Mouse (Mus musculus) CH12.LX (cell line): ENCODE measurements at regions not wholly inside any gene's neighbourhood (a gene's known extent, or its start where the extent isn't known, plus 50 kb on each side); places are given as distances from the start of the nearest gene placed in this dataset.

ENCODE experiments used
- DNase-seq: peaks from one replicate; pipeline ENCODE4 v3.0.0-alpha.2; 2013; ENCODE audit errors: extremely low read depth
- H3K27ac ChIP-seq: 2 replicates; pipeline ENCODE4 v1.5.1; 2012; ENCODE audit warnings: low read depth, mild to moderate bottlenecking, control low read depth, moderate library complexity; ENCODE audit not compliant: insufficient read depth
- H3K27me3 ChIP-seq: replicated peaks from 2 replicates; pipeline ENCODE3; 2012; ENCODE audit warnings: inconsistent platforms
- H3K36me3 ChIP-seq, 2 experiments: replicated peaks in 1 of 2; 2 replicates each; pipeline versions ENCODE3 to v1.6.1; 2012; ENCODE audit warnings: inconsistent platforms in 1 of 2, low read length in 1 of 2, mild to moderate bottlenecking in 1 of 2, mixed read lengths in 1 of 2, moderate library complexity in 1 of 2; ENCODE audit not compliant: control insufficient read depth in 1 of 2, insufficient read depth in 1 of 2
- H3K4me1 ChIP-seq, 2 experiments: 2 replicates each; pipeline ENCODE4 v1.6.1; 2012; ENCODE audit warnings: inconsistent platforms in 1 of 2, moderate library complexity in 1 of 2; ENCODE audit not compliant: insufficient read depth in 2 of 2, control insufficient read depth in 1 of 2
- H3K4me2 ChIP-seq: 2 replicates; pipeline ENCODE4 v1.6.1; 2012; ENCODE audit warnings: low read depth, mild to moderate bottlenecking, control low read depth; ENCODE audit not compliant: poor library complexity, insufficient read depth, severe bottlenecking
- H3K4me3 ChIP-seq, 3 experiments: fragments of 150-350 bp in 1 of 3; sonication (generic) in 1 of 3; replicated peaks in 1 of 3; 2 replicates each; pipeline versions ENCODE3 to v1.5.1; 2011 to 2012; ENCODE audit warnings: low read depth in 2 of 3, low read length in 2 of 3, mild to moderate bottlenecking in 2 of 3, moderate library complexity in 2 of 3, control low read depth in 1 of 3, improper control_type of control experiment in 1 of 3, inconsistent platforms in 1 of 3, mixed read lengths in 1 of 3; ENCODE audit not compliant: poor library complexity in 1 of 3
- H3K79me2 ChIP-seq: replicated peaks from 2 replicates; pipeline ENCODE4 v1.6.1; 2012; ENCODE audit warnings: mild to moderate bottlenecking, moderate library complexity; ENCODE audit not compliant: control insufficient read depth, poor library complexity, insufficient read depth, severe bottlenecking; ENCODE audit errors: extremely low read depth
- H3K9ac ChIP-seq: 2 replicates; pipeline ENCODE4 v1.6.1; 2012; ENCODE audit warnings: low read depth, mild to moderate bottlenecking, control low read depth, moderate library complexity; ENCODE audit not compliant: insufficient read depth
- H3K9me3 ChIP-seq: replicated peaks from 2 replicates; pipeline ENCODE3; 2012; ENCODE audit warnings: low read length, inconsistent platforms, mixed read lengths
- BHLHE40 ChIP-seq: IDR thresholded peaks from 2 replicates; pipeline ENCODE4 v1.6.1; 2011; ENCODE audit warnings: mild to moderate bottlenecking, low read depth, low read length, improper control_type of control experiment
- CTCF ChIP-seq, 2 experiments: IDR thresholded peaks in 1 of 2; conservative IDR thresholded peaks in 1 of 2; 2 replicates each; pipeline ENCODE4 v1.5.1; 2011 to 2012; ENCODE audit warnings: low read depth in 2 of 2, low read length in 2 of 2, improper control_type of control experiment in 1 of 2, inconsistent platforms in 1 of 2, mild to moderate bottlenecking in 1 of 2, moderate library complexity in 1 of 2
- ELF1 ChIP-seq: IDR thresholded peaks from 2 replicates; pipeline ENCODE4 v1.6.1; 2014; ENCODE audit warnings: low read depth, mild to moderate bottlenecking, inconsistent platforms, low read length, improper control_type of control experiment
- EP300 ChIP-seq: IDR thresholded peaks from 2 replicates; pipeline ENCODE4 v1.6.1; 2011; ENCODE audit warnings: low read length, improper control_type of control experiment
- IRF4 ChIP-seq: IDR thresholded peaks from 2 replicates; pipeline ENCODE4 v1.6.1; 2014; ENCODE audit warnings: low read depth, mild to moderate bottlenecking, inconsistent platforms, low read length, improper control_type of control experiment
- JUND ChIP-seq: conservative IDR thresholded peaks from 2 replicates; pipeline ENCODE4 v1.6.1; 2011; ENCODE audit warnings: low read depth, low read length, improper control_type of control experiment
- MAFK ChIP-seq: IDR thresholded peaks from 2 replicates; pipeline ENCODE4 v1.6.1; 2011; ENCODE audit warnings: low read length, improper control_type of control experiment; ENCODE audit not compliant: insufficient replicate concordance
- MAX ChIP-seq: IDR thresholded peaks from 2 replicates; pipeline ENCODE4 v1.6.1; 2011; ENCODE audit warnings: low read length, improper control_type of control experiment
- NRF1 ChIP-seq: IDR thresholded peaks from 2 replicates; pipeline ENCODE4 v1.6.1; 2014; ENCODE audit warnings: low read depth, mild to moderate bottlenecking, inconsistent platforms, low read length, improper control_type of control experiment, moderate library complexity
- PAX5 ChIP-seq: IDR thresholded peaks from 2 replicates; pipeline ENCODE4 v1.6.1; 2012; ENCODE audit warnings: low read length, inconsistent platforms, mixed read lengths
- RAD21 ChIP-seq: IDR thresholded peaks from 2 replicates; pipeline ENCODE4 v1.6.1; 2011; ENCODE audit warnings: low read depth, mild to moderate bottlenecking, low read length, improper control_type of control experiment, moderate library complexity
- TCF12 ChIP-seq: IDR thresholded peaks from 2 replicates; pipeline ENCODE4 v1.6.1; 2014; ENCODE audit warnings: low read depth, mild to moderate bottlenecking, inconsistent platforms, low read length, improper control_type of control experiment
- USF1 ChIP-seq: IDR thresholded peaks from 2 replicates; pipeline ENCODE4 v1.6.1; 2014; ENCODE audit warnings: low read depth, mild to moderate bottlenecking, inconsistent platforms, low read length, improper control_type of control experiment
- ZKSCAN1 ChIP-seq: IDR thresholded peaks from 2 replicates; pipeline ENCODE4 v1.6.1; 2012; ENCODE audit warnings: low read depth, inconsistent platforms, low read length, improper control_type of control experiment, borderline replicate concordance
- dilution Hi-C: fragments of 300-500 bp; cut with MboI; formaldehyde crosslinking; loops from 2 replicates; pipeline ENCODE4 v1.14.3; 2020; ENCODE audit warnings: low sequenced_read_pairs; ENCODE audit not compliant: extremely low pct_unique_long_range_greater_than_20kb, extremely low pct_ligation_motif_present
- in situ Hi-C: fragments of 300-500 bp; cut with MboI; formaldehyde crosslinking; loops from 3 replicates; pipeline ENCODE4 v1.14.3; 2019; ENCODE audit warnings: low sequenced_read_pairs, low pct_ligation_motif_present, low pct_unique_long_range_greater_than_20kb, mixed read lengths

DNA sequence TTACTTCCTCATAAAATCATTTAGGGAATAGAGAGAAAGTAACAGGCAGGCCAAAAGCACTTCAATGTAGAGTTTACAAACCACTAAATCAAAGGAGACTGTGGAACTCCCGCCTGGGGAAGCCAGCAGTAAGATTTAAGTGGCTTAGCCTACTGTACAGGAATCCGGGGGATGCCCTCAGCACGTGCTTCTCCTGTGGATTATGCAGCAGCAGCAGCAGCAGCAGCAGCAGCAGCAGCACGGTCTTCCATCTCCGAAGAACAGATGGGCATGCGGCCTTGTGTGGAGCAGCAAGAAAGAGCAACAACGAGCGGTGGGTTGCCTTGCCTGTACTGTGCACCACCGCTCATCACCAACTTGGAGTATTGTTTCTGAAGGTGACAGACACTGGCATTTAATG, 314.9 kb downstream of the Cd83 start:
- Histone ChIP-seq H3K4me2 (no peak overlapping the region), H3K4me1 (peaks cover 0 to 10% of the 10 kb centered on the region in 2 experiments; a peak in 2 of 4 replicates), H3K36me3 (no peaks in the 10 kb centered on the region), H3K27ac (no peak overlapping the region), H3K27me3 (no peaks in the 10 kb centered on the region), H3K79me2 (no peaks in the 10 kb centered on the region), H3K9me3 (no peaks in the 10 kb centered on the region), H3K4me3 (no peak overlapping the region), H3K9ac (no peak overlapping the region)
- TF ChIP-seq ZKSCAN1 = no peak
- no peak for TF ChIP-seq JUND
- TF ChIP-seq IRF4 = no peak
- TF ChIP-seq RAD21 = no peak
- in situ Hi-C loops = no loop called here
- no peak for DNase-seq
- dilution Hi-C loops = no loop called here

- Histone ChIP-seq H3K79me2 (no peaks in the 10 kb centered on the region), H3K27me3 (no peaks in the 10 kb centered on the region), H3K4me3 (no peak overlapping the region), H3K9me3 (no peaks in the 10 kb centered on the region), H3K4me2 (no peak overlapping the region), H3K27ac (no peak overlapping the region), H3K36me3 (no peaks in the 10 kb centered on the region), H3K4me1 (peaks cover 0 to 16% of the 10 kb centered on the region in 2 experiments; a peak in 2 of 4 replicates), H3K9ac (no peak overlapping the region)
- in situ Hi-C loops = no loop called here
- dilution Hi-C loops = no loop called here
- DNase-seq = no peak
- TF ChIP-seq ELF1 (no peak), EP300 (no peak), CTCF (conservative IDR thresholded peaks at IDR 0.05 in 1 of 2, IDR thresholded peaks at IDR 0.05 in 1 of 2; ENCODE audit: low read depth in 2 of 2, low read length in 2 of 2) (no peak), TCF12 (no peak), NRF1 (no peak), BHLHE40 (no peak), USF1 (no peak), MAFK (no peak), MAX (no peak), PAX5 (no peak)
Measured at GRCm38 (mm10) chr13:44100125-44101067, 315.8 kb downstream of the Cd83 start.
